Mouse (Mus musculus) lung, adult 2 months (tissue): Measurements from ENCODE around the gene Hist1h2ak.
A peak's percentile ranks its signal among the peaks of the same experiment; 100 is the strongest.
"Not testable (repeated sequence)": the region's sequence is repeated elsewhere in the genome, so short reads cannot be mapped to it uniquely, and the experiment has no call there.

Experiments
- CTCF ChIP-seq: fragments of 200-500 bp; IDR thresholded peaks from 2 replicates; pipeline ENCODE4 v1.5.1; 2011; ENCODE audit warnings: mild to moderate bottlenecking, low read length, control low read depth; ENCODE audit not compliant: insufficient read depth
- POLR2A ChIP-seq: fragments of 200-500 bp; IDR thresholded peaks from 2 replicates; pipeline ENCODE4 v1.6.1; 2011; ENCODE audit warnings: low read depth, mild to moderate bottlenecking, control low read depth, low read length, borderline replicate concordance; ENCODE audit errors: extremely low read depth

DNA sequence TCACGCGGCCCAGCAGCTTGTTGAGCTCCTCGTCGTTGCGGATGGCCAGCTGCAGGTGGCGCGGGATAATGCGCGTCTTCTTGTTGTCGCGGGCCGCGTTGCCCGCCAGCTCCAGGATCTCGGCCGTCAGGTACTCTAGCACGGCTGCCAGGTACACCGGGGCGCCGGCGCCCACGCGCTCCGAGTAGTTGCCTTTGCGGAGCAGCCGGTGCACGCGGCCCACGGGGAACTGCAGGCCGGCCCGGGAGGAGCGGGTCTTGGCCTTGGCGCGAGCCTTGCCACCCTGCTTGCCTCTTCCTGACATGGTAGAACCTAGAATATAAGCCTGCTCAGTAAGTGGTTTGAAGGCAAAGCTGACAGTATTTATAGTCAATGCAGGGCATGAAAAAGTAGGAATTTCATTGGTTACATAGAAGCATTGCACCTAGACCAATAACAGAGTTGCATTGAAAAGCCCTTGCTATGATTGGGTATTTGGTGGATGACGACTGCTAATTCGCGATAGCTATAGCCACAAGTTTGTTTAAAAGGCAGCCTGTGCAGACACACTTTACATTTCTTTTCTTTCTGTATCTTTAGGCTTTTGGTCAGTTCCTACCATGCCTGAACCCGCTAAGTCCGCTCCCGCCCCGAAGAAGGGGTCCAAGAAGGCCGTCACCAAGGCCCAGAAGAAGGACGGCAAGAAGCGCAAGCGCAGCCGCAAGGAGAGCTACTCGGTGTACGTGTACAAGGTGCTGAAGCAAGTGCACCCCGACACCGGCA is at the start of gene Hist1h2ak, which contains the start of gene Hist1h2bn:
- peak; percentile 48; the same call in 1 of the 2 replicates for TF ChIP-seq POLR2A
- TF ChIP-seq CTCF: not testable (repeated sequence)
